ENCODE assay signal across 22 mouse cellular contexts in the genomic region with DNA sequence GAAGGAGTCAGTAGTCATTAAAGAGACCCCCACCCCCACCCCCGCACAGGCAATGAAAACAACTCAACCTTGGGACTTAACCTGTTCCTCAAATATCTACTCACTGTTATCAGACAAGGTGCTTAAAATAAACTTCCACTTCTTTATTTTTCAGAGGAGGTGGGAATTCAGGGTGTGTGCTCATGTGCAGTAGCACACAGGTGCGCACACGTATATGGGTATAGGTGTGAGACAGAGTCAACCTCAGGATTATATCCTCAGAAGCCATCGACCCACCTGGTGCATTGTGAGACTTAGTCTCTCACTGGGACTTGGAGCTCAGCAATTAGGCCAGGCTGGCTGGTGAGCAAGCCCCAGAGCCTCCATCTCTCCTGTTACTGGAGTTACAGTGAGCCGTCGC.
A peak's percentile ranks its signal among the peaks of the same experiment; 100 is the strongest.
DNase-seq lines count a peak whose midpoint lies in the region; ATAC-seq and TF ChIP-seq lines count a peak whose summit lies in the region.
"Had no signal": no experiment of that assay in that cellular context is flagged by ENCODE, and none has a peak within 500 bp of the region (broad histone marks: within the 10 kb centered on the region; RNA-seq: fewer than 3 reads in every experiment).

No protein-coding gene starts in this region.

- peak; percentile 68; the same call in 1 of the 2 replicates for ATAC-seq in stomach, embryonic 15.5 days (ENCODE audit: insufficient read depth, low FRiP score, low read depth)
- ATAC-seq: forebrain, embryonic 14.5 days; forebrain, postnatal 0 days; Patski had no signal

- DNase-seq in A20 (ENCODE audit: low read depth, low spot score): peak; percentile 24
- no peak for DNase-seq in gastrocnemius, postnatal 14 days
- DNase-seq in limb, embryonic 10.5 days (ENCODE audit: low spot score): no peak
- DNase-seq in layer of hippocampus, adult 2 months (ENCODE audit: low spot score in 2 of 2): no peak
- DNase-seq: adrenal gland, postnatal 10 days; adrenal gland, postnatal 36 days; cerebellum, adult 18-20 months; cerebellum, adult 9-10 months; cerebellum, postnatal 14 days; forebrain, postnatal 0 days; gastrocnemius, postnatal 36 days had no signal

- WGBS in stomach, embryonic 15.5 days: 80% methylated on average over 6 of the region's 6 CpGs
- 96% methylated on average over 6 of the region's 6 CpGs for WGBS in limb, embryonic 10.5 days

- TF ChIP-seq POLR2A in cortical plate, adult 2 months (IDR thresholded peaks at IDR 0.05; ENCODE audit: extremely low read depth, insufficient read depth, low read length): no peak

- H3K4me2 ChIP-seq in stomach, embryonic 15.5 days: no peak overlapping the region
- H3K4me2 ChIP-seq: embryonic facial prominence, embryonic 12.5 days; embryonic facial prominence, embryonic 15.5 days; heart, embryonic 11.5 days; hindbrain, embryonic 12.5 days; hindbrain, embryonic 15.5 days had no signal

- H3K4me1 ChIP-seq in cortical plate, adult 2 months (ENCODE audit: control insufficient read depth, insufficient read depth, low read length): peaks cover 14% of the 10 kb centered on the region
- no peaks in the 10 kb centered on the region for H3K4me1 ChIP-seq in stomach, embryonic 15.5 days
- no peaks in the 10 kb centered on the region for H3K4me1 ChIP-seq in limb, embryonic 10.5 days
- H3K4me1 ChIP-seq: embryonic facial prominence, embryonic 12.5 days; embryonic facial prominence, embryonic 15.5 days; hindbrain, embryonic 12.5 days; hindbrain, embryonic 15.5 days had no signal

- intact Hi-C loops in gastrocnemius, postnatal 14 days (cut with DNase I; ENCODE audit: low total_unique reads): no loop called here

- no peak overlapping the region for H3K9ac ChIP-seq in stomach, embryonic 15.5 days
- H3K9ac ChIP-seq: embryonic facial prominence, embryonic 12.5 days; embryonic facial prominence, embryonic 15.5 days; forebrain, postnatal 0 days; hindbrain, embryonic 12.5 days; hindbrain, embryonic 15.5 days had no signal

- no peaks in the 10 kb centered on the region for H3K27me3 ChIP-seq in stomach, embryonic 15.5 days (replicated peaks)
- H3K27me3 ChIP-seq in limb, embryonic 10.5 days (ENCODE audit: low read depth, poor library complexity, severe bottlenecking): no peaks in the 10 kb centered on the region
- H3K27me3 ChIP-seq: CH12.LX; embryonic facial prominence, embryonic 12.5 days; embryonic facial prominence, embryonic 15.5 days; hindbrain, embryonic 12.5 days; hindbrain, embryonic 15.5 days; Patski had no signal

- no peaks in the 10 kb centered on the region for H3K9me3 ChIP-seq in stomach, embryonic 15.5 days
- no peaks in the 10 kb centered on the region for H3K9me3 ChIP-seq in limb, embryonic 10.5 days (replicated peaks)
- H3K9me3 ChIP-seq: embryonic facial prominence, embryonic 12.5 days; embryonic facial prominence, embryonic 15.5 days; G1E; hindbrain, embryonic 12.5 days; hindbrain, embryonic 15.5 days had no signal

- no peak overlapping the region for H3K4me3 ChIP-seq in cortical plate, adult 2 months (ENCODE audit: insufficient read depth, low read length)
- no peak overlapping the region for H3K4me3 ChIP-seq in stomach, embryonic 15.5 days (replicated peaks)
- H3K4me3 ChIP-seq in limb, embryonic 10.5 days: no peak overlapping the region
- H3K4me3 ChIP-seq in layer of hippocampus, adult 2 months: no peak overlapping the region
- H3K4me3 ChIP-seq: embryonic facial prominence, embryonic 12.5 days; embryonic facial prominence, embryonic 15.5 days; hindbrain, embryonic 12.5 days; hindbrain, embryonic 15.5 days had no signal

- H3K36me3 ChIP-seq in stomach, embryonic 15.5 days: 0 out of 2 replicates have a peak, but pooled peaks cover 7% of the 10 kb centered on the region
- H3K36me3 ChIP-seq in limb, embryonic 10.5 days: peaks cover 17% of the 10 kb centered on the region; the same call in 1 of the 2 replicates

- TF ChIP-seq CTCF in cortical plate, adult 2 months (IDR thresholded peaks at IDR 0.05; ENCODE audit: extremely low read depth, insufficient read depth, low read length): no peak
- TF ChIP-seq CTCF in layer of hippocampus, adult 2 months (conservative IDR thresholded peaks at IDR 0.05): no peak

- H3K27ac ChIP-seq in cortical plate, adult 2 months (ENCODE audit: insufficient read depth, low read length): peak overlapping the region; percentile 75
- H3K27ac ChIP-seq in stomach, embryonic 15.5 days: 0 out of 2 replicates have a peak overlapping the region, but pooled peaks have one; percentile 21
- no peak overlapping the region for H3K27ac ChIP-seq in limb, embryonic 10.5 days
- H3K27ac ChIP-seq in layer of hippocampus, adult 2 months: no peak overlapping the region
- H3K27ac ChIP-seq: embryonic facial prominence, embryonic 12.5 days; embryonic facial prominence, embryonic 15.5 days; hindbrain, embryonic 12.5 days; hindbrain, embryonic 15.5 days had no signal

Comparison
In these comparisons a context has a peak if more than half of its experiments do, and no peak if none do; other contexts are left out.
1. H3K27ac ChIP-seq: peak in cortical plate, adult 2 months (single experiment) and stomach, embryonic 15.5 days (single experiment); none in limb, embryonic 10.5 days (single experiment) and layer of hippocampus, adult 2 months (single experiment).